Comparison of ENCODE assay signal across 18 mouse cellular contexts in genomic region chr5:148245386-148245785, GRCm38 (mm10).
"Had no signal": no experiment of that assay in that cellular context is flagged by ENCODE, and none has a peak within 500 bp of the region (broad histone marks: within the 10 kb centered on the region; RNA-seq: fewer than 3 reads in every experiment).

No protein-coding gene starts in this region.

- H3K36me3 ChIP-seq: liver, embryonic 13.5 days; liver, embryonic 15.5 days; lung, embryonic 15.5 days; midbrain, embryonic 10.5 days; midbrain, embryonic 12.5 days; neural tube, embryonic 13.5 days; neural tube, embryonic 15.5 days; stomach, embryonic 15.5 days had no signal

- DNase-seq: liver, embryonic 13.5 days; liver, postnatal 0 days; lung, adult 2 months; lung, postnatal 4 days; midbrain, embryonic 14.5 days; right cerebral cortex, postnatal 14 days; thymus, adult 18-20 months; thymus, postnatal 14 days; thymus, postnatal 36 days had no signal

- H3K4me1 ChIP-seq: liver, embryonic 13.5 days; liver, embryonic 15.5 days; lung, embryonic 15.5 days; midbrain, embryonic 10.5 days; midbrain, embryonic 12.5 days; neural tube, embryonic 13.5 days; neural tube, embryonic 15.5 days; stomach, embryonic 15.5 days had no signal

- H3K27me3 ChIP-seq: liver, embryonic 13.5 days; liver, embryonic 15.5 days; lung, embryonic 15.5 days; neural tube, embryonic 13.5 days; neural tube, embryonic 15.5 days; stomach, embryonic 15.5 days had no signal

- H3K4me3 ChIP-seq: liver, embryonic 13.5 days; liver, embryonic 15.5 days; lung, embryonic 15.5 days; midbrain, embryonic 10.5 days; midbrain, embryonic 12.5 days; myocyte; neural tube, embryonic 13.5 days; neural tube, embryonic 15.5 days; stomach, embryonic 15.5 days had no signal

- H3K27ac ChIP-seq: liver, embryonic 13.5 days; liver, embryonic 15.5 days; lung, embryonic 15.5 days; midbrain, embryonic 10.5 days; midbrain, embryonic 12.5 days; neural tube, embryonic 13.5 days; neural tube, embryonic 15.5 days; stomach, embryonic 15.5 days; stomach, postnatal 0 days had no signal
